Mouse (Mus musculus) neural tube, embryonic 10.5 days (tissue): ENCODE measurements around the gene Hoxa10.

Experiments used
- DNase-seq: peaks from one replicate; pipeline ENCODE4 v3.0.0-alpha.2; 2017; ENCODE audit warnings: low spot score; ENCODE audit errors: extremely low spot score

Hoxa10 gene

DNA sequence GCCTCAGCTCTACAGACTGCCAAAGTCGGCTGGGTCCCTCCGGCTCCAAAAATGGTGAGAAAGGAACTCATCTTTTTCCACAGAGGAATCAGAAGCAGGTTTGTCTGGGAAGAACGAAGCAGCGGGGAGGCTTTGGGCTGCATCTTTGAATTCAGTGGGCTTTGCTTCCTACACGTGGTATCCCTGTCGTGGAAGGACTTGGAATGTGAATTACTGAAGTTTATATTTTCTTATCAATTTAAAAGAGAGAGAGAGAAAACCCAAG is 22.6 kb upstream of the Hoxa10 start:
- DNase-seq = no peak

DNA sequence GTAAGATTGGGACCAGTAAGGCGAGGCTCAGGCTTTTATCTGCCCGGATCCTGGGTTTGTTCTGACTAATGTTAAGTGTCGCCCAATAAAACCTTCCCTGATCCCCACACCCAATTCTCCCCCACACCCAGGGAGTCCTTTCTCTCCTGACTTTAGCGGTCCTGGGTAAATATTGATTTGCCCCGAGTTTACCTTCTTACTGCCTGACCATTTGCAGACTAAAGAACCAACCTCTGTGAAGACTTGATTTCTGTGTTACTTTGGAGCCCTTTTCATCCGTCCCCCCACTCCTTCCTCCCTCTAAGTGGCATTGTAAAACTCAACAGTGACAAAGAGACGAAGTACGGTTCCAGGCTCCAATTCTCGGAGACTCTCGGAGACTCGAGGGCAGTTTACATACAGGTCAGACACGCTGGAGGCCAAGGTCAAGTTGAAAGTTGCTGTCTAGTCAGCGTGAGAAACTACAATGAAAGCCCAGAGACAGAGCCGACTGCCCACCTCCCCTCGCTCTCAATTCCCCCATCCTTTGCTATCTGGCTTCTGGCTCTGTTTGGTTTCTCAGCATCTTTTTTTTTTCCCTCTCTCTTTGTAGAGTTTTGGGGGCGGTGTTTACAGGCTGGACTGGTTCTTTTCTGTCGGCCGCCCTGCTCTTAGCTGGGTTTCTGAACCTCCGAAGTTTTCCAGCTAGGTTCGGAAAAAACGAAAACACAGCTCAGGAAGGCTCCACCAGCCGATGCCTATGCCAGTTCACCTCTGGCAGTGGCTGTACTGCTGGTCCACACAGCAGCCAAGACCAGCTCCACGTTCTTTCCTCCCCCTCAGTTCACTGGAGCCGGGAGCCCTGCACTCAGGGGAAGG is 22.0 kb upstream of the Hoxa10 start:
- DNase-seq = peak; percentile 71

DNA sequence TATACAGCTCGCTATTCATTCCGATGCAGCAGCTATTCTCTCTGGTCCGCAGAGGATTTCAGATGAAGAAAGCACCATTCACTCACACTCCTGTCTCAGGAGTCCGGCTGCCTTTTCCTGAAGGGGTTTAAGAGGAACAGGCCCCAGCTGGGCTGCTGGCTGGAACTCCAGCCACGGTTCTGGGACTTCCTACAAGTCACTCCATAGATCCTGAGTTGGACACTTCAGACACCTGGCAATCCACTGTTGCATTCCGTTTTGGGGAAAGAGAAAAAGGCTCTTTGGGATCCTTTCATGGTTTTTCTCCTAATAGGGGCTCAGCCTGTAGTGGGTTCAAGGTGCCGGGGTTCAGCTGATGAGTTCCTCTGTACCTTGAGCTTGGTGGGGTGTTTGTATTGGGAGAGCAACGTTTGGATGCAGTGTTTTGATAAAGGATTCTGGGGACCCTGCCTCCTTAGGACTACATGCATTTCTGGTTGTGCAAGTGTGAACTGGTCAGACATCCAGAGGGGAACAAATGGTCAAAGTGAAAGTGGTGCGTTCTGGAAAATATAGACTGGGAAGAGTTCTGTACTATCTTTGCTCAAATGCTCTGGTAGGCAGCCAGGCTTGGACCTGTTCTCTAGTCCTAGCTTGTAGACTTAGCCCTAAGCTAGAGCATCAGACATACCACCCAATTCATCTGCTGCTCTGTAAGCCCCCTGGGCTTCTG is 21.3 kb upstream of the Hoxa10 start:
- peak; percentile 70 for DNase-seq

DNA sequence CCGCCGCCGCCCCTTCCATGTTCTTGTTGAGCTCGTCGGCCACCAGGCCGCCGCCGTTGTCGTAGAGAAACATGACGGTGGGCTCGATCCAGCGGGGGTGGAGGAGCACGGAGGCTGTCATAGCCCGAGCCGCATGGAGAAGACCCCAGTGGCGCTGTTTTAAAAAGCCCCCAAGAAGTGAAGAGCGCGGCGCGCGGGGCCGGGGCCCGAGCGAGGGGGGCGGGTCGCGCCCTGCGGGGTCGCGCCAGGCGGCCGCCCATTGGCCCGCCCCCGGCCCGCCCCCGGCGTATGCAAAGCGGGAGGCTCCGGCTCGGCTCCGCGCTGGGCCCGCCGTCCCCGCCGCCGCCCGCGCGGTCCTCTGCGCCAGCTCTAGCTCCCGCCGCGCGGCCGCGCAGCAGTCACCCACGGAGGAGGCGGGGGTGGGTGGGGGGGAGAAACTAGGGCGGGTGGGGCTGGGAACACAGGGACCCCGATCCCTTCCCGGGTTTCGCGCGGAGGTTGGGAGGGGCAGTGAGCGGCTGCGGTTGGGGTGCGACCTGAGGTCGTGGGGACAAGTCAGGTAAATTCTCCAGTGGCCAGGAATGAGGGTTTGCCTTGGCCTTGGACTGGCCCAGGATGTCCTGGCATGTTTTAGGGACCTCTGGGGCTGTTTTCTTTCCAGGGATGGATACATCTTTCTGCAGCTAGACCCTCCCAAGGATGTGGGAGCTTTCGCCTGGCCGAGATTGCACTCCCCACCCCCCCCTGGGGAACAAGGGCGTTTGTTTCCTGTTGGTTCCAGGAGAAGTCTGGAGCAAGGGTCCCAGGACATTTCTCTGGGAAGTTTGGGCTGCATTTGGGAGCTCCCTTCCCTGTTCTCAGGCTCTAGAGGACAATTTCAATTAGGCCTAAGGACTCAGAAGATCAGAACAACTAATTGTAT is 20.3 kb upstream of the Hoxa10 start, which contains the start of gene Hoxa13:
Gene Hoxa13 (minus strand): TSS at position 227 of the 922 bp plus-strand sequence.
- peak; percentile 71 for DNase-seq

DNA sequence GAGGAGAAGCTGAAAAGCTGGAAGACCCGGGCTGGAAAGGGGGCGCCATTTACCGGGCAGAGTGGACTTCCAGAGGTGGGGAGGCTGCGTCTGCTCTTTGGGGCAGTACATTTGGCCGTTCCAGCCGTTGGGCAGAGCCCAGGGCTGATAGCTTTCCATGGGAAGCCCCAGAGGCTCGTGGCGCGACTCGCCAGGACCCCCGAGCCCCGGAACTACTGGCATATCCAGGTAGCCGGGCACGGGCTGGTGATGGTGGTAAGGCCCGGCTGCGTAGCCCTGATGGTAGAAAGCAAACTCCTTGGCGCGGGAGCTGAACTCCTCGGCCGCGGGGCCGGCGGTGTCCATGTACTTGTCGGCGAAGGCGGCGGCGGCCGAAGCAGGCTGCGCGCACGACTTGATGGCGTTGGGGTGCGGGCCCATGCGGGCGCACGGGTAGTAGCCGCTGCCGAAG is 19.2 kb upstream of the Hoxa10 start:
- no peak for DNase-seq

DNA sequence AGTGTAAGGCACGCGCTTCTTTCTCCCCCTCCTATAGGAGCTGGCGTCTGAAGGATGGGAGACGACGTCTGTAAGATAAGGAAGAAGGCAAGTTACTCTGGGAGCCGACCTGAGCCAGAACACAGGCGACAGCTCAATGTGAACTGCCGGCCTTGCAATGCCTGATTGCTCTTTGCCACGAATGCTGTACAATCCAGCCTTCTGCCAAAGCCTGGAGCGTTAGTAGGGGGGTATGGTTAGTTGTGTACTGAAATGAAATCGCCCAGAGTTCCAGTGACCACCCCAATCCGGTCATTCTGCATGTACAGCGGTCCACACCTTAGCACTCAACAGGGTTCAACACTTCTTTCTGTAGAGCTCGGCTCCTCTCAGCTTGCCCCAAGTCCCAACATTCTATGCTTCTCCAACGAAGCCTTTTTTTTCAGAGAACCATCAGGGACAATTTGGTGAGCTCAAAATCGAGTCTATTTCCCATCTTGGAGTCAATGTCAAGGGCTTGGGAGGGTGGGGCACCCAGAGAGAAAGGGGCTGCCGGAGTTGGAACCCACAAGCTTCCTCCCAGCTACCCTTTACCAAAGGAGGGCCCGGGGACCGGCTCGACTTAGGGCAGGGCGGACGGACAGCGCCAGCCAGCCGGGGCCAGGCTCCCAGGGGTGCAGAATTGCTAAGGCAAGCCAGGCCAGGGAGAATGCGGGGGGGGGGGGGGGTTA is 18.6 kb upstream of the Hoxa10 start:
- DNase-seq = peak; percentile 76

DNA sequence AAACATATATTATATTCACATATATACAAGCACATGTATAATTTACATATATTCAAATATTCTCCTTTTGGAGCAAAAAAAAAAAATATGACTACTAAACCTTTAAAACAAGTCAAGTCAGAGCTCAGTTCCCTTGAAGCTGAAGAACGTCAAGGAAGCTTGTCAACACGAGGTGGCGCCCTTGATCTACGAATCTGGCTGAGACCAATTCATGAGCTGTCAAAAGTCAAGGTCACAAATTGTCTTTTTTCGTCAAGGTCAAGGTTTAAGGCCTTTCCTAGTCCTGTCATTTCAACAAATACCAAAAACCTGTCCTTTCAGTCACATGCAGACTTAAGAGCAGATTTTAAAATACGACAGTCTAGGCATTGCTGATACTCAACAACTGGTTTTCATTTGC is 16.3 kb upstream of the Hoxa10 start:
- peak; percentile 86 for DNase-seq

DNA sequence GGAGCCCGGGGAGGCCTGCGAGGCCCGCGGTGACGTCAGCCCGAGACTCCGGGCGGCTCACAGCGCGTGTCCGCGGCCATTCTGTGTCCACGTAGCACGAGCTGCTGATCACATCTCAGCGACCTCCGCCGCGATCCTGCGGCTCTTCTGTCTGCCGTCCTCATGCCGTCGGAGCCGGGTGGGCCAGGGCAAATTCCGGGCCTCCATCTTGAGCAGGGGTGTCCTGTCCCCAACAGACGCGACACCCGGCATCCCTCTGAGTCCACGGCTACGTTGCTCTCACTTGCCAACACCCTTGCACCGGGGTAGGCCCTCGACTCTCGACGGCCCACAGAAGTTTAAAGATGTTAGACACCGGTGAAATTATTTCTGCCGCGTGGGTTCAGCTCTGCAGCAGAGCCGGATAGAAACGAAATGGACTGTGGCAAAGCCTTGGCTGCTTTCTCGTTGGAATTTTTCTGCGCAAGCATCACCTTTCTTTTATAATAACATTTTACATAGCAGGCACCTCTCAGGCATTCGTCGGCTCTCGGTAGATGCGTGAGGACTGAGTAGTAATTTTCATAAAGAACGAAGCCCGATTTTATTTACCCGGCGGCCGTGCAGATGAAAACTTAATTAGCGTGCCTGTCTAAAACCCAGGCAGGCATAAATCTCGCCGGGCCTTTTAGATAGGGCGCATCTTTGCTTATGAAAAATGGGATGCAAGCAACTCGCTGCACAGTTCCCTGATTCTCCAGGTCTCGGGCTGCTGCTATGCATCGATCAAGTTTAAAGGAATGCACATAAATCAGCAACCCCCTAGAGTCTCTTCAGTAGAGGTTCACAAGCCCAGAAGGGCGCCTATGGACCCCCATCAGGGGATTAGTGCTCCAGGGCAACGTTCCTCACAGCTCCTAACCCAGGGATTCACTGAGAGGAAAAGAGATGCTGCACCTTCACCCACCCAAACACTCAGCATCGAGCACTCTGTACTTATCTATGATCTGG is 13.2 kb upstream of the Hoxa10 start:
- DNase-seq = no peak

DNA sequence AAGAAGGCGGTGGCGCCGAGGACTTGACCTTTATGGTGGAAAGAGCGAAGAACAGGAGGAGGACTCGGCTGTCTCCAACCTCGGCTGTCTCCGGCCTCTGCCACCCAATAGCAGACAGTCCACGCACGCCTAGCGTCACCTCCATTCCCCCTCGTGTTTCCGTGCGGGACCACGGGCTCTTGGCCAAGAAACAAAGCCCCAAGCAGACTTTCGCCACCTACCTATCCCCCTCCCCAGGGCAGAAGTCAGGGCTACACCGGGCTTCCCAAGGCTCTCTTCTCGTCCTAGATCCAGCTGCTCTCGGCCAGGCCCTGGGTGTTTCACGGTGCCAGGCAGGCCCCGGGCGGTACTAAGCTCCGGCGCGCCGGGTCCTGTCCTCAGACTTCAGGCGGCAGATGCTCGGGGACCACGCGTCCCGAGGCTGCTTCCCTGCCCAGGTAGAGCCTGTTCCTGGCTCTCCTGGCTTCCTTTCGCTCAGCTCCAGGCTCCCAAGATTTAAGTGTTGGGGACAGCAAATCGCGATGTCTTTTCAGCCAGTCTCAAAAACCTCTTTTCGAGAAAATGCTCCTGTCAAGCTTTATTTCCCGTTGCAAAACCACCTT is 12.2 kb upstream of the Hoxa10 start:
- DNase-seq = no peak

DNA sequence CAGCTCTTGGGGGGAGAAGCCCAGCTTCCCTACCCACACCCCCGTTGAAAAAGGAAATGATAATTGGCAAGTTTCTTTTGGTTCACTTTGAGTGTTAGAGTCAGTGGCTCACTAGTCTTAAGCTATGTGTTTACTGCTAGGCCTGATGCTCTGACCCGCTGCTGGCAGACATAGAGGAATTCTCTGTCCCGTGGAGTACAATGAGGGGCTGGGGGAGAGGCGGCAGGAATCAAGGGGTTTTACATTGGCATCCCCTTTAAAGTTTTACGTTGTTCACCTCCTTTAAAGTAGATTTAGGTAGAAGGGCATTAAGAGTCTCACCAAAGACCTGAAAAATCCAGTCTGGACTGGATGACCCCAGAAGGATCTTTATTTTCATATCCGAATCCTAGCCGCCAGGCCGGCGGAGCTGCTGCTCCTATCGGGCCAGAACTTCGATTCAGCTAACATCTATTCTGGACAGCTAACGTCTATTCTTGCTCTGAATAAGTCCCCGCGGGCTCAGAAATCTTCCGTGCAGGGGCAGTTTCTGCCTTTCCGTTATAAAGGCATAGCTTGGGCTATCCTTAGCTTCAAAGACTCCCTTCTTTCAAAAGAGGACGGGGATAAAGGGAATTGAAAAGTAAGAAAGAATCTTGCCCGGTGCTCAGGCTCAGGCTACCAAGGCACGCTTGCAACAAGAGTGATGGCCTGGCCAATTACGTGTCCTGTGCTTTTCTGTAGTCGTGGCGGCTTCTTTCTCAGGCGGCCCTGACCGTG is 11.5 kb upstream of the Hoxa10 start:
- no peak for DNase-seq

DNA sequence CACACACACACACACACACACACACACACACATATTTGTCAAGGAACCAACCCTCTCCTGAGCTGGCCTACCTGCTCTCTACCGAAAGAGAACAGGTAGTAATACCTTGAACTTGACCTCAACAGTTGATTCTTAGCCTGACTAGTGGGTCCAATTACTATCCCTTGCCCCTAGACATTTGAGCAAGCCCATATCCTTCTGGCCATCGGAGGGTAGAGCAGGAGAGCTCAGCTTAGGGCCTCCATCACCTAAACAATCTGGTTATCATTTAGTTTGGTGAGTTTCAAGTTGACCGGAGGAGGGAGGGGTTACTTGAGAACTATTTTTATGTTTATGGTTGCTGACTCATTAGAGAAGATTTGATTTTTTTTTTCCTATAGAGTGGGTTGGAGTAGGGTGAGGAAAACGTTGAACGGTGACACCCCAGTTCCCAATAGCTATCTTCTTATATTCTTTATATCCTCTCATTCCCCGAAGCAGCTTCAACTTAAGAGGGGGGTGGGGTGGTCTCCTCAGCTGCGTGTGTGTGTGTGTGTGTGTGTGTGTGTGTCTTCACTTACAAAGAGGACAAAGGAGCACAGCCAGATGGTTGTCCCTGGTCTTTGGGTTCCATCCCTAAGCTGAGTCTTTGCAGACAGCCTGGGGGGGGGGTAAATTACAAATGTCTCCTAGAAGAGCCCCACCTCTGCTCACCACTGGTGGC is 10.7 kb upstream of the Hoxa10 start:
- no peak for DNase-seq

DNA sequence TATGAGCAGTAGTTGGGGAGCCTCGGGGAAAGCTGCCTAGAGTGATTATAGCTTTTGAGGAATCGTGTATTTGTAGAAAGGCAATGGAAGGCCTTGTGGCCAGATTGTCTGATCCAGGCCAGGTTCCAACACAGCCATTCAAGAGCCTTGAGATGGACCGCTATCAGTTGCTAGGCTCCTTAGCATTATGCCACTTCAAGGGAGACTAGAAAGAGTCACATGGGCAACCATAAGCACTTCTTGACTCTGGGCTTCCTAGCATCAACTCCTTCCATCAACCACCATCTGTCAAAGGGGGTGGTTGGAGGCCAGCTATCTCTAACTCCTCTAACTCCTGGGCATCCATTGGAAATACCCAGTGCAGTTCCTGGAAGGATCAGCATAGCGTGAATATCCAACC is 9.2 kb upstream of the Hoxa10 start:
- peak; percentile 56 for DNase-seq

DNA sequence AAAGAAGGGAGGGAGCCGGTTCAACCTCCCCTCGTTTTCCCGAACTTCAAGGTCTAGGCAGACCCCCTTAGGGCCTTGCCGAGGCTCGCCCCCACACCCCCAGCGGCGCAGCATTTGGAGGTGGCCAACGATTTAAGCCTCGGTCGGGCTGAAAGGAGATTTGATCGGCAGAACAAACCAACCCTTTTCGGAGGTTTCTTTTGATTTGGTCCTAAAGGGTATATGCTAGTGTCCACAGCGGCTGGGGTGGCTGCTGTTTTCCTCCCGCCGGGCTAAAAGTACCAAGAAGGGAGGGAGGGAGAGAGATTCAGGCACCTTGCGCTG is 8.7 kb upstream of the Hoxa10 start:
- peak; percentile 55 for DNase-seq

DNA sequence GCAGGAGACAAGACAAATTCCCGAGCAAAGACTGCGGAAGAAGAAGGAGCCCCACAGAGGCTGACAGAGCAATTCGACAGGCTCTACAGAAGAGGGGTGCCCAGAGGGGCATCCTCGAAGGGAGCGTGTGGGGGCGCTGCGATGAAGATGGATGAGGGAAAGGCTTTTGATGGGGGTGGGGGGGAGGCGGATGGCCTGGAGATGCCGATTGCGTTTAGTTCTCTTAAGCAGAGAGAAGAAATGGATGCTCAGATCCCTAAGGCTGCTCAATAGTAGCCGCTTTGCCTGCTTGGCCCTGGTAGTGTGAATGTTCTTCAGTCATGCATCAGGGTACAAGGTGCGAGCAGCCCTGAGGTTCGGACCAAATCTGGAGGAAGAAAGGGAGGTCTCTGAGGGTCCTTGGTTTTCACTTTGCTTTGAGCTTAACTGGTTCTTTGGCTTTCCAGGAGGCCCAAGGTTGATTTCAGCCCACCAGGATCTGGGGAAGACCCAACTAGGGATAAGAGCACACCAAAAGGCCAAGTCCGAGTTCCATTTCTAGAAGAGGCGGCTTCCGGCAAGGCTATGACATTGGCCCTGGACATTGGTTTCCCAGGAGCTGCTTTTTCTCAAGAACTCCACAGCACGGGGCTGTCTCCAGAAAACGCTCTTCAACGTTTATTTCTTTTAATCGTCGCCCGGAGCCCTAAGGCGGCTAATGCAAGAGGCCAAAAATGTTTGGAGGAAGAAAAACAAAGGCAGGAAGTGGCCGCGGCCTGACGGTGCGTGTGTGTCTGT is 8.2 kb upstream of the Hoxa10 start:
- DNase-seq = peak; percentile 70

DNA sequence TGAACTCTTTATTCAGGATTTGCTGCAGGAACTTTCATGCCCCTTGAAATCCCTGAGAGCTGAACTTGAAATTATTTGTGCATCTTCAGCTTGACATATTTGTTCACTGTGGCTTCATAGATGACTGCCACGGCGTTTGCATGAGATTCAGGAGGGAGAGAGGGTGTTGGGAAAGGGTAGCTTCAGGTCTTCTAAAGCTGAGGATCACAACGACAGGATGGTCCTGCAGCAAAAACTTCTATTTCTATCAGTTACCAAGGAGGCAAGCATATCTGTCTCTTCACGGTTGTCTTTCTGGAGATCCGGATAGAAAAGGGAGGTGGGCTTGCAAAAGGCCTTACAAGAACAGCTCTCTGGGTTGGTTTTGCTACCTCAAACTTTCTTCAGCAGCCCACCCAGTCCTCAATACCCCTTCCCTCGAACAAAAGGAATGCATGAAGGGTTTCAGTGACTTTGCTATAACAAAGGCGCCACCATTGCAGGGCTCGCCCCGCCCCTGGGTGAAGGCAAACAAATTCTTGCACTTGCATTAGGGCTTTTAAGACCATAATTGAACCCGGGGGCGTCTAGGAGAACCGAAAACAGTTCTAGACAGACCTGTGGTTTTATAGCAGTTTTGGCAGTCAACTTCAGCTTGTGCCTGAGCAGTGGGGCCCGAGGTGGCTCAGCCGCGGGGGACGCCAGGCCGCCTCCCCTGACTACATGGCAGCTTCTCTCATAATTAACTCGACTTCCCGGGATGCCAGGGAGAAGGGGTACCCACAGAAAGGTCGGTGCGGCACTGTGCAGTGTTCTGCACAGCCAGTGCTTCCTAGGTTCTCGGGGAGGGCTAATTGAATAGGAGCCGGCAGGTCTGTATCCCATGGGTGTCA is 7.3 kb upstream of the Hoxa10 start:
- DNase-seq = no peak

DNA sequence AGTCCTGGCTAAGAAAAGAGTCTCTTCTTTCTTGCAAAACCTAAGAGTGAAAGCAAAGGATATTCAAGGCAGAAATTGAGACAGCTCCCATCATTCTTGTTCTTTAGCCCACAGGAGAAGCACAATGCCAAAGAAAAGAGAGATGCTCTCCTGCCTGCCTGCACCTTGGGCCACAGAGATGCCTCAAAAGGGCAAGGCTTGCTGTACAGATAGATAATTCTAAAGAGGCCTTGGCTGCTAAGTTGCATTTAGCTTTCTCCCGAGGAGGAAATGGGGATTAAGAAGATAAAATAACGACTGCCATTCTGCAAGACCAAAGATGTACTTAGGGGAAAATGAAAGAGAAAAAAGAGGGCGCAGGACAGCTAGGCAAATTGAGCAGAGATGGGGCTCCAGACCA is 6.3 kb upstream of the Hoxa10 start:
- no peak for DNase-seq

DNA sequence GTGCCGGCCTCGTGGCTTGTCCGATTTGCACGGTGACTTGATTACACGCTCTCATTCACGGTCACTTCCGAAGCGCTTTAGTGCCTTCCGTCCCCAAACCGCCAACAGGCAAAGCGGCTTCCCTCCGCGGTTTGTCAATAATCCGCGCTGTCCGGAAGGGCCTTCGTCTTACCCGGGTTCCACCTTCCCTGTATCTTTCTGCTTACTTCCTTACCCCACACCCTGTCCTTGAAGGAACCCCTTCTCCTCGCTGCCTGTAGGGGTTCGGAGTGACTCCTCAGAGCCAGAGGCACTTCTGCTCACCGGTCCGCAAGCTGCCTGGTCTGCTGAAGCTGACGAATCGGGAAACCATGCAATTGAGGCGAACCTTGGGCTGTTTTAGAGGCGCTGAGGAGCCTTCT is 5.7 kb upstream of the Hoxa10 start:
- DNase-seq = no peak
